Mouse (Mus musculus) brown adipose tissue, adult 24 weeks (tissue): Measurements from ENCODE around the gene Stub1. TPM values are rescaled to one million over a fixed set of nuclear protein-coding genes. Genes with fewer than 3 reads are reported as not detected.

ENCODE experiments used
- H3K27ac ChIP-seq: fragments of 200-500 bp; replicated peaks from 2 replicates; pipeline ENCODE4 v1.5.1; 2012; ENCODE audit warnings: low read depth, mild to moderate bottlenecking, low read length
- H3K4me1 ChIP-seq: fragments of 200-500 bp; 2 replicates; pipeline ENCODE4 v1.6.1; 2012; ENCODE audit warnings: low read length, mixed read lengths; ENCODE audit not compliant: control insufficient read depth, insufficient read depth, insufficient read length
- H3K4me3 ChIP-seq: fragments of 200-500 bp; 2 replicates; pipeline ENCODE4 v1.5.1; 2012; ENCODE audit warnings: low read depth, mild to moderate bottlenecking, low read length, moderate library complexity; ENCODE audit not compliant: insufficient read depth
- polyA plus RNA-seq: library from polyadenylated mRNA; stranded (reverse); fragments of >200 nt; gene quantifications from 2 replicates; pipeline ENCODE4 v1.2.4, GENCODE M21; 2012; ENCODE audit not compliant: missing spikeins, insufficient read depth, insufficient read length

The Stub1 gene
- polyA plus RNA-seq, 1 experiment = 65.3 TPM

- Histone ChIP-seq H3K4me1 (no peaks in the 10 kb centered on the region), H3K4me3 (peak within 1 kb of the TSS; percentile 93), H3K27ac (no peak within 1 kb of the TSS)
Measured at GRCm38 (mm10) chr17:25785281-25785745, 47.9 kb downstream of the Stub1 start, which contains the start of gene Haghl. Gene Haghl (minus strand): TSS chr17:25785673.

- H3K4me1 ChIP-seq = no peaks in the 10 kb centered on the region
- no peak overlapping the region for H3K27ac ChIP-seq
- no peak overlapping the region for H3K4me3 ChIP-seq
Measured at GRCm38 (mm10) chr17:25783861-25784574, 49.2 kb downstream of the Stub1 start.

DNA sequence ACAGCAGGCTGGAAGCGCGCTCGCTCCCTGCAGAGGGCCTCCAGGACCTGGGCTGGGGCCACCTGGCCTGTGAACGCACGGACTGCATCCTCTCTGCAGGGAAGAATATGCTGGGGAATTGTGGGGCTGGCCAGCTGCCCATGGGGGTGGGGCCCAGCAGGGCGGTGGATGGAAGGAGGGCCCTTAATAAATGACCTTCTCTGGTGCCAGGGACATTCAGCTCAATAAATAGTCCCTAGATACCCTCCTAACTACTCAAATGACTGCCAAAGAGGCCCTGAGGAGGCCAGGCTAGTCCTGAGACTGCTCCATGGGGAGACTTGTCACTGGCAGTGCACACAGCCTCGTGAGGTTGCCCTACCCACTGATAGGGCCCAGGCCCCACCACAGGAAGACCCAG, 50.1 kb downstream of the Stub1 start:
- Histone ChIP-seq H3K4me1 (no peaks in the 10 kb centered on the region), H3K4me3 (no peak overlapping the region), H3K27ac (no peak overlapping the region)

GRCm38 (mm10) chr17:25781339-25781738, 51.9 kb downstream of the Stub1 start:
- no peak overlapping the region for H3K4me3 ChIP-seq
- H3K27ac ChIP-seq = no peak overlapping the region
- H3K4me1 ChIP-seq = no peaks in the 10 kb centered on the region

Other genes starting within 250 kb of the Stub1 start
- gene Gng13, start 116.2 kb downstream of the Stub1 start, polyA plus RNA-seq = not detected in 2 replicates
- gene Chtf18, start 106.0 kb downstream of the Stub1 start, polyA plus RNA-seq = 0.87 and 3.0 TPM in 2 replicates
- gene Rpusd1, start 105.7 kb downstream of the Stub1 start, polyA plus RNA-seq = 3.0 and 3.9 TPM in 2 replicates
- gene Mslnl, start 97.4 kb downstream of the Stub1 start, polyA plus RNA-seq = not detected in 2 replicates
- gene Msln, start 79.0 kb downstream of the Stub1 start, polyA plus RNA-seq = not detected in 2 replicates
- gene Narfl, start 59.6 kb downstream of the Stub1 start, polyA plus RNA-seq = 40.5 and 42.4 TPM in 2 replicates
- gene Haghl, start 47.7 kb downstream of the Stub1 start, polyA plus RNA-seq = 5.0 and 5.9 TPM in 2 replicates
- not detected in 2 replicates for gene Ccdc78, start 46.8 kb downstream of the Stub1 start, polyA plus RNA-seq
- 41.4 and 42.8 TPM in 2 replicates for gene Fam173a, start 40.5 kb downstream of the Stub1 start, polyA plus RNA-seq
- 4.6 TPM in 1 of 2 replicates, not detected in the other for gene AC134908.4, start 37.7 kb downstream of the Stub1 start, polyA plus RNA-seq
- 1.8 and 3.2 TPM in 2 replicates for gene Metrn, start 36.3 kb downstream of the Stub1 start, polyA plus RNA-seq
- 0.42 and 0.79 TPM in 2 replicates for gene Fbxl16, start 24.3 kb downstream of the Stub1 start, polyA plus RNA-seq
- gene Wdr24, start 9.8 kb downstream of the Stub1 start, polyA plus RNA-seq = 6.3 and 7.1 TPM in 2 replicates
- 29.2 and 37.3 TPM in 2 replicates for gene Jmjd8, start 4.5 kb downstream of the Stub1 start, polyA plus RNA-seq
- 3.4 and 5.0 TPM in 2 replicates for gene Rhbdl1, start 3.9 kb upstream of the Stub1 start, polyA plus RNA-seq
- gene Gm20683, start 8.4 kb upstream of the Stub1 start, polyA plus RNA-seq = 0.95 and 1.6 TPM in 2 replicates
- 69.0 and 72.5 TPM in 2 replicates for gene Rhot2, start 11.4 kb upstream of the Stub1 start, polyA plus RNA-seq
- 1.6 and 2.4 TPM in 2 replicates for gene Wdr90, start 28.1 kb upstream of the Stub1 start, polyA plus RNA-seq
- gene Mcrip2, start 35.4 kb upstream of the Stub1 start, polyA plus RNA-seq = 432 and 445 TPM in 2 replicates
- 47.5 and 52.1 TPM in 2 replicates for gene Mettl26, start 41.7 kb upstream of the Stub1 start, polyA plus RNA-seq
- gene Wfikkn1, start 47.5 kb upstream of the Stub1 start, polyA plus RNA-seq = not detected in 2 replicates
- 6.3 and 7.0 TPM in 2 replicates for gene Rab40c, start 86.3 kb upstream of the Stub1 start, polyA plus RNA-seq
- 65.6 and 109 TPM in 2 replicates for gene Pigq, start 111.5 kb upstream of the Stub1 start, polyA plus RNA-seq
- gene Nhlrc4, start 111.6 kb upstream of the Stub1 start, polyA plus RNA-seq = not detected in 2 replicates
- not detected in 2 replicates for gene A930017K11Rik, start 119.2 kb upstream of the Stub1 start, polyA plus RNA-seq
- gene Capn15, start 152.4 kb upstream of the Stub1 start, polyA plus RNA-seq = 4.7 and 5.6 TPM in 2 replicates
- 5.3 and 5.7 TPM in 2 replicates for gene Rab11fip3, start 236.2 kb upstream of the Stub1 start, polyA plus RNA-seq